Mouse (Mus musculus): ENCODE measurements around the gene Gpr182.
"Not testable (repeated sequence)": the region's sequence is repeated elsewhere in the genome, so short reads cannot be mapped to it uniquely, and the experiment has no call there.

Gpr182 gene

GRCm38 (mm10) chr10:127751548-127751947 is at the start of gene Gpr182:
TSS of gene Gpr182 (minus strand) at chr10:127751732.
- no peak for DNase-seq (ENCODE audit: low read depth, low spot score)

GRCm38 (mm10) chr10:127800891-127801290 is 49.4 kb upstream of the Gpr182 start, which contains the start of gene Rdh16:
TSS of gene Rdh16 (plus strand) at chr10:127801152.
- DNase-seq (ENCODE audit: low read depth, low spot score) = no peak

GRCm38 (mm10) chr10:127799295-127799694 is 47.8 kb upstream of the Gpr182 start:
- DNase-seq (ENCODE audit: low read depth, low spot score) = no peak

GRCm38 (mm10) chr10:127785411-127785810 is 33.9 kb upstream of the Gpr182 start:
- not testable (repeated sequence) for DNase-seq (ENCODE audit: low read depth, low spot score)

GRCm38 (mm10) chr10:127782321-127782720 is 30.8 kb upstream of the Gpr182 start:
- not testable (repeated sequence) for DNase-seq (ENCODE audit: low read depth, low spot score)

- no peak for DNase-seq (ENCODE audit: low read depth, low spot score)
Observed at GRCm38 (mm10) chr10:127776011-127776410, 24.5 kb upstream of the Gpr182 start, which contains the start of gene Rdh9. TSS of gene Rdh9 (plus strand) at chr10:127776386.

GRCm38 (mm10) chr10:127766564-127766963 is 15.0 kb upstream of the Gpr182 start:
- DNase-seq (ENCODE audit: low read depth, low spot score) = no peak

GRCm38 (mm10) chr10:127763914-127764680 is 12.6 kb upstream of the Gpr182 start:
- DNase-seq (ENCODE audit: low read depth, low spot score) = no peak

- not testable (repeated sequence) for DNase-seq (ENCODE audit: low read depth, low spot score)
Observed at GRCm38 (mm10) chr10:127762926-127763325, 11.4 kb upstream of the Gpr182 start.

GRCm38 (mm10) chr10:127759181-127760110 is 7.9 kb upstream of the Gpr182 start, which contains the start of the genes Rdh1 and Rdh16f1:
TSS of gene Rdh1 (plus strand) at chr10:127759721.
TSS of gene Rdh16f1 (plus strand) at chr10:127759787.
- DNase-seq (ENCODE audit: low read depth, low spot score) = no peak

- DNase-seq (ENCODE audit: low read depth, low spot score) = no peak
Observed at GRCm38 (mm10) chr10:127755770-127756468, 4.4 kb upstream of the Gpr182 start.

- no peak for DNase-seq (ENCODE audit: low read depth, low spot score)
Observed at GRCm38 (mm10) chr10:127755246-127755645, 3.7 kb upstream of the Gpr182 start.

- DNase-seq (ENCODE audit: low read depth, low spot score) = no peak
Observed at GRCm38 (mm10) chr10:127754566-127755166, 3.1 kb upstream of the Gpr182 start.

GRCm38 (mm10) chr10:127750136-127750777 is 1.3 kb downstream of the Gpr182 start:
- no peak for DNase-seq (ENCODE audit: low read depth, low spot score)

GRCm38 (mm10) chr10:127748847-127749612 is 2.5 kb downstream of the Gpr182 start:
- DNase-seq (ENCODE audit: low read depth, low spot score) = peak; percentile 27

GRCm38 (mm10) chr10:127747254-127747653 is 4.3 kb downstream of the Gpr182 start:
- DNase-seq (ENCODE audit: low read depth, low spot score) = no peak

GRCm38 (mm10) chr10:127745886-127746285 is 5.6 kb downstream of the Gpr182 start:
- DNase-seq (ENCODE audit: low read depth, low spot score) = no peak

- no peak for DNase-seq (ENCODE audit: low read depth, low spot score)
Observed at GRCm38 (mm10) chr10:127744661-127745060, 6.9 kb downstream of the Gpr182 start.

GRCm38 (mm10) chr10:127739661-127740161 is 11.8 kb downstream of the Gpr182 start:
- no peak for DNase-seq (ENCODE audit: low read depth, low spot score)
